Mouse (Mus musculus) retina, postnatal 1 day (tissue): ENCODE results near the gene Dpt.
A peak's percentile ranks its signal among the peaks of the same experiment; 100 is the strongest.
"Not testable (repeated sequence)": the region's sequence is repeated elsewhere in the genome, so short reads cannot be mapped to it uniquely, and the experiment has no call there.

Source experiments
- DNase-seq: peaks from one replicate; pipeline ENCODE4 v3.0.0-alpha.2; 2012

The Dpt gene

DNA sequence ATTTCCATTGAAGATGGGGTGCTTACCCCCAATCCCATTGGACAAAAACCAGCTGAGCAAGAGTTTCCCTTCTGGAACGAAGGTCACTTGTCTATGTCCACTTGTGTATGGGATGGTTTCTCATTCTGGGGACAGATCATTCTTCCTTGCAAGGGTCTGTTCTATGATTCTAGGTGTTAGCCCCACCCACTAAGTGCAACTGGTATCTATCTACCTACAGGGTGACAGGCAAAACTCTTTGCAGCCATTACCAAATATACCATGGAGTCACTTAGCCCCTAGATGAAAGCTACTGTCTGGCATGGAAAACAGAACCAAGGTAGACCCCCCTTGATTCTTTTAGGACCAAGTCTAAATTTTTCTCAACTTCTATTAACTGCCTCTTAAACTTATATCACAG lies 24.9 kb downstream of the Dpt start:
- no peak for DNase-seq

DNA sequence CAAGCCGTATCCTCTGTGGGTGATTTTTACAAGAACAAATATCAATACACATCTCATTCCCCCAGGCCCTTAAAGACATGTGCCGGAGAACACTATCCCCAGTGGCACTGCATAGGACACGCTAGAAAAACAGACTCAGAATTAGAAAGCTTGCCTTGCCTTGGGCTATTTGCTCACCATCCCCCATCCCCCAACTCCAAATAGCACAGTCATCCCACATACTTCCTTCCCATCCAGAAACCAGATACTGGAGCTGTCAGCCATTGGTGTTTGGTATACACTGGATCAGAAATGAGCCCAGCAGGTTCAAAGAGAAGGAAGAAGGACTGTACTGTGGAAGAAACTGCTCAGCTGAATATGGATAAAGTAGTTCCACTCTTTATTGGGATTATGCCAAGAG lies 25.4 kb downstream of the Dpt start:
- peak; percentile 8 for DNase-seq

DNA sequence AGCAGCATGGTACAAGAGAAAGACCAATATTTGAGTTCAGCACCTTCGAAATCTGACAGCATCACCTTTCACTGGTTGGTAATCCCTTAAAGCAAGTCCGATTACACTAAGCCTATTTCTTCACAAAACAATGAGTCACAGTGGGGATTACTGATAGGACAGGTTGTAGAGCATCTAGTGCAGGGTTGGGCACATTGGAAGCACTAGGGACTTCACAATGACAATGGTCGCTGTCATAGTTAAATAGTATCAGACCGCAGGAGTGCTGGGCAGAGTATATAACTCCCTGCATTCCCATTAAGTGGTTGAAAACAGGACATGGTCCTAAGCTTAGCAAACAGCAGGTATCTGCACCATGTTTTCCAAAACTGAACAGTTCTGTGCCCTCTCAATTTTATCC lies 25.8 kb downstream of the Dpt start:
- DNase-seq: peak; percentile 6

DNA sequence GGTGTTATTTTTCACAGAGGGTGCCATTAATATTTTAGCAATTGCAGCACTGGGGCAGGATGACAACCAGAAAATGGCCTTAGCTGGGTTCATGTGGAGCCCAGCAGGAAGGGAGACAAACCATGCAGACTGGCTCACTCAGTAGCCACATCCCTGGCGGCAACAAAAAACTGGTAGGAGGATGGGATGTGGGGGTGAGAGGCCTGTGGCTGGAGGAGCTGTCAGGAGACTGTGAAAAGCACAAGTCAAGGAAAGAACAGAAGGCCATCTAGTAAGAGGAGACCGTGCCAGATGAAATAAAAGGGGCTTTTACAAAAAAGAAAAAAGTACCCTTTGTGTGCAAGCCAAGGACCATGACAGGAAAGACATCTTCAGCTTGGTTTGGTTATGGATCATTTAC lies 28.5 kb downstream of the Dpt start:
- no peak for DNase-seq

DNA sequence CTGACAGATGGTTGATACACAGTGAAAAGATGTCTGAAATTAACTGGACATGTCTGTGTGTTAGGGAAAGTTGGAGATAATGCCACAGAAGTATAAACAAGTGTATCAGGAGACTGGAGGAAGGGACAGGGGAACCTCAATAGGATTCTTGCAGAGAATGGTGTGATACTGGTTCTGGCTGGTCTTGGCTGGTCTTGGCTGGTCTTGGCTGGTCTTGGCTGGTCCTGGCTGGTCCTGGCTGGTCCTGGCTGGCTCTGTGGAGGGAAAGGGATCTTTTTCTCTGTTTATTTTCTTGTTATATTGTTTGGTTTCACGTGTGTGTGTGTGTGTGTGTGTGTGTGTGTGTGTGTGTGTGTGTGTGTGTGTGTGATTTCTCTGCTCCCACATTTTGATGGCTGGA lies 33.4 kb downstream of the Dpt start:
- DNase-seq: no peak

DNA sequence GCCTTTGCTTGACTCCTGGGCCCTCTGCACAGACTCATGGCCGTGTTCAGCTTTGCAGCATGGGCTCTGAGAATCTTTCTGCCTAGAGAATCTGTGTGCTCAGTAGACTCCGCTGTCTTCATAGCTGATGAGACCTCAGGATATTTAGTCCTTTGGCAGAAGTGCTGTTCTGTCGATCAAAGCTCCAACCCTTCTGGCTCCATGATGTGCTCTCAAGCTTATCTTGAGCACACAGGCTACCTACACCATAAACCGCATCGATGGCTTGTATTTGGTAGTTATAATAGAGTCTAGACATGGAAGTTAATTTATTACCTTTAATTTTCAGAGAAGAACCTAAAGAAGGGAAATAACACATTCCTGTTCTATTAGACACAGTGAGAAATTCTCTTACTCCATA lies 36.0 kb downstream of the Dpt start:
- no peak for DNase-seq

DNA sequence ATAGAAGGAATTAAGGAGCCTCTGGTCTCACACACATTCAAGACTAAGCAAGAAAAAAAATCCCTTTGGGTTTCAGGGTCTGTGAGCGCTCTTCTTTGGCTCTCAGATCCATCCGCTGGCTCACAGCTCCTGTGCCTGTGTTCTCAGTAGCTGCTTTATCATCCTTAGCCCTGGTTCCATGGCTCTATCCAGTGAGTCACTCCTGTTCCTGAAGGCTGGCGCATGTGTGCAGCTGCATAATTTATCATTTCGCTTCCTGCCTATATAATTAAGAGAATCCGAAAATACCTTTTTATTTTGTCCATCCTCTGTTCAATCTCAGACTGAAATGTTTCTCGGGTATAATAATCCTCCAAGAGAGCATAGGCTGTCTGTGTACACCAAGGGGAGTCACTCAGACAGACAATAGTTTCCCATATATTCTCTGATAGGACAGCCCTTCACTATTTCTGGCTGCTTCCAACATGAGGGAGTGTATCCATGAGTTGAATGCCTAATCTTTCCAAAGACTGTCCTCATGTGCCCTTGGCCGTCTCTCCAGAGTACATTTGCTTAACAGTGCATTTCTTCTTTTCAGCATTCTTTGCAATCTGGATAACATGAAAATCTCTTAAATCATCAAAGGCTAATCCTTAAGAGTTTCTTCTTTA lies 52.3 kb downstream of the Dpt start:
- no peak for DNase-seq

DNA sequence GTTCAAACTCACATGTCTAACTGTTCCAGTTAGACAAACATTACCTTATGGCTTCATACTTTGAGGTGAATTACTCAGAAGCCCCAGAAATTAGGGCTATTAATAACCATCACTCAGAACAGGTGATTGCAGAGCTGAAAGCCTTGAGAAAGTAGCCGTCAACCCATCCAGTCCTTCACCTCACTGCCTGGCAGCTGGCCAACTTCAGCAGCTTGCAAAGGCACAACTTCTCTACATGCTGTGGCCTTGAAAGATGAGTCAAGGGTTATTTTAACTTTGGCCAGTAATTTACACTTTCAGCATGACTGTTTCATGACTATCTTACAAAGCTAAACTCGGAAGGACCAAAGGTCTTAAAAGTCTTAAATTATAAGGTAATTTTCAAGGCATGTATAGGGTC lies 59.3 kb downstream of the Dpt start:
- not testable (repeated sequence) for DNase-seq

DNA sequence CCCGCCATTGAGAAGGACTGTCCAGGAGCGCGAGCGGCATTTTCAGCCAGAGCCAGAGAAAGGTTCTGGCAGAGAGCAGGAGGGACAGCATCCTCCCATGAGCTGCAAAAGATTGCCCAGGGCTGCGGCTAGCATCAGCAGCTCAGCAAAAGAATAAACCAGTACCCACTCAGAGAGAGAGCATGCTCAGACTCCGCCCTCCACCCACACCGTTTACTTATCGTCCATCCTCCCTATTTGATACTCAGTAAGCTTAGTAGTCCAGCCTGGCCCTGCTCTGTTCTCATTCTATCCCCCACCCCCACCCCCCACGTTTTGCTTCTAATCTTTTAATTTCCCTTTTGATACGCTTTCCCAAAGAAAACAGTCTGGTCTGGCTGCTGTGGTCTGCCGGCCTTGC lies 63.5 kb downstream of the Dpt start:
- no peak for DNase-seq

DNA sequence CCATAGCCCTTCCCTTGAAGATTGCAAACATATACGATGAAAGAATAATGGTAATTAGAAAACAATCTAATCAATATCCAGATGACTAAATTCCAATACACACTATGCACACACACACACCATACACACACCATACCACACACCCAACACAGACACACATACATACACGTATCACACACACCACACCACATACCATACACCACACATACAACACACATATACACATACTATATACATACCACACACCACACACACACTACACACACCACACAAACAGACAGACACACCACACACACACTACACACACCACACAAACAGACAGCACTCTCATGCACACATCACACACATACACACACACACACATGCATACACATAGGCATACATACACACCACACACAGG lies 64.3 kb downstream of the Dpt start:
- DNase-seq: no peak

DNA sequence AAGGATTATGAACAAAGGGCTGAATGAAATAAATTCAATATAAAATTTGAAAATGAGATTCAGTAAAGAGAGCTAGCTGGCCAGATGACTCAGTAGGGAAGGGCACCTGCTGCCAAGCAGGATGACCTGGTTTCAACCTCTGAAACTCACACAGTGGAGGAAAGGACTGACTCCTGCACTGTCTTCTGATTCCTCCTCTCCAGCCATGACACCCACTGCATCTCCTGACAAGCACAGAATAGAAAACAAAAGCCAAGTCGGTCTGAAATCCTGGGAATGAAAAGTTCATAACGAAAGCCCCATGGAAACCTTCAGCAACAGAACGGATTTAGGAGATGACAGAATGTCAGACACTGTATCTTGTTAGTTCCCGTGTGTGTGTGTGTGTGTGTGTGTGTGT lies 65.1 kb downstream of the Dpt start:
- no peak for DNase-seq

DNA sequence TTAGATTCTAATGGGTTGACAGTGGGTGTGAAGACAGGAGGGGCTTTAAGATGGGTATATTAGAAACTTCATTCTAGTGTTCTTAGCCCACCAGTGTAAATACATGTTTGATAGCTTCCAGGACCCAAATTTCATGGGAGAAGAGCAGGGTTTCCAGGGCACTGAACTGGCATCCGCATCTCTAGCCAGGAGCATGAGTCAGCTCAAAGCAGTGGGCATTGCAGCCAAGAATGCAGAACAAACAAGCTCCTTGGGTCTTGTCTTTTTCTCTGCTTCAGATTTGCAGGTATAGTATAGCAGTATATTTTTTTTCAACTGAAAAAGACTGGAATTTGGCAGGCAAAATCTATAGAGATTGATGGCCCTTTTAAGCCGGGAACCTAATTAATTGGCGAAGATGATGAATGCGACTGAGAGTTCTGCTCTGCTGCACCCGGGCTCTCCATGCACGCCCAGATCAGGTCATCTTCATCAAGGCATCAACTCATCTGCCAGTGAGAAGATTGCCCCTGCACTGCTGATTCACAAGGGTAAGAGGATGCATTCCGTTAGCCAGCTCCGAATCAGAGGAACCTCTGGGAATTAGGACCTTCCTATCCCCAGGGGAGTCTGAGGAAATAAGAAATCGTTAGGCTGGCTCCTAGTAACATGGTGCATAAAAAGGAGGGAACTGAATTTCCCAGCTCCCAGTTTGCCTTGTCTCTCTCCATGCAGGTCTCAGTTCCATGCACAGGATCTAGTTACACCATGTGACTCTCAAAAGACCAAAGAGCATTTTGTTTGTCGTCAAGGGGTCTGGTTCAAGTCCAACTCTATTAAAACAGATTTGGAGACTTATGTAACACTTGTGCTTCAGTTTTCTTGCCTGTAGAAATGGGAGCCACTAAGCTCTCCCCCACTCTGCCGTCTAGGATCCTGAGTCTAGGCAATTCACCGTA lies 66.8 kb downstream of the Dpt start:
- DNase-seq: peak; percentile 15

DNA sequence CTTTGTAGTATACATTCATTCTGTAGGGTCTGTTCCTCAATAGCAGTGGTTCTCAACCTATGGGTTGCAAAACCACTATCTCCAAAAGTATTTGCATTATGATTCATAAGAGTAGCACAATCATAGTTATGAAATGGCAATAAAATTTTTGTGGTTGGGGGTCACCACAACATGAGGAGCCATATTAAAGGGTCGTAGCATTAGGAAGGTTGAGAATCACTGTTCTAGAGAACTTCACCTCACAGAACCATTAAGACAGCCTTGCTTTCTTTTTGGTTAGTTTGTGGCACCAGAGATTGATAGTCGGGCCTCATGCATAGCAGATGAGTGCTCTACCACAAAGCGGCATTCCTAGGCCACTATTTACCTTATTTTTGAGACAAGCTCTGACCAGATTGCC lies 68.2 kb downstream of the Dpt start:
- no peak for DNase-seq

DNA sequence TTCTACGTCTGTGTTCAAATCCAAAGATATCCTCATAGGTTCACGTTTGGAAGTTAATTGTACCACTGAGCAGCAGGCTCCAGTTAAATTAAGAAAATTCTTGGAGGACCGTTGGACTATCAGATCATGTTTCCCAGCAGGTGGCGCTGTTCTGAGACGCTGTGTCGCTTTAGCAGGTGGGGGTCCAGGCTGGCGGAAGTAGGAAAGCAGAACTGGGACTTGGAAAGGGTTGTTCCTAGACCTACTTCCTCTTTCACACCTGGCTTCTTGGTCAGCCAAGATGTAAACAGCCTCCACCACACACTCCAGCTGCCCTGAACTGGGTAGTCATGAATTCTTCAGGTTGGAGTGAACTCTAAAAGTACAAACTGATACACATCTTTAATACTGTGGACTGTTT lies 74.2 kb downstream of the Dpt start:
- DNase-seq: peak; percentile 40
